Mouse (Mus musculus): Measurements from ENCODE around the gene Tcl1b5. TPM values are rescaled to one million over a fixed set of nuclear protein-coding genes. Genes with fewer than 3 reads are reported as not detected.
"Not testable (repeated sequence)": the region's sequence is repeated elsewhere in the genome, so short reads cannot be mapped to it uniquely, and the experiment has no call there.

Tcl1b5 gene
- polyA plus RNA-seq (2012; rRNA removed), result 0.12 TPM in 1 of 2 replicates, not detected in the other

DNA sequence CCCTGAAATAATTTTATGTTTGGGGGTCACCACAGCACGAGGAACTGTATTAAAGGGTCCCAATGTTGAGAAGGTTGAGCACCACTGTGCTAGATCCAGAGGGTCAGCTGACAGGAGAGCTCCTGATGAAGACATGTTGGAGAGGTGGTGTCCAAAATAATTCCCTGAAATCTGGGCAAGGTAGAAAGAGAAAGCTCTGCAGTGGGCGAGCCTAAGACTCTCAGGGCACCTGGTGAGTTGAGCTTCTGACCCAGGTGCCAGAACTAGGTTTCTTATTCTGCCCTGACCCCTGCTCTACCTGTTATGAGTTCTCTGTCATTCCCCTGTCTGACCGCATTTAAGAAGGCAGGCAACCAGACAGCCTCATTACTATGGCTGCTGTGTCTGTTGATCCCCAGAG is at the start of gene Tcl1b5:
Gene Tcl1b5 (plus strand): TSS at position 301 of the 400 bp plus-strand sequence.
- not testable (repeated sequence) for H3K4me1 ChIP-seq (replicated peaks; ENCODE audit: control insufficient read depth, insufficient read depth, low read length); H3K27ac ChIP-seq (ENCODE audit: control insufficient read depth, insufficient read depth, low read length); H3K36me3 ChIP-seq (ENCODE audit: control insufficient read depth, insufficient read depth, low read length); H3K27me3 ChIP-seq (ENCODE audit: control insufficient read depth, insufficient read depth, low read length); H3K4me3 ChIP-seq (ENCODE audit: control insufficient read depth, insufficient read depth, low read length); DNase-seq
- WGBS, result 82% methylated on average over 3 of the region's 3 CpGs

DNA sequence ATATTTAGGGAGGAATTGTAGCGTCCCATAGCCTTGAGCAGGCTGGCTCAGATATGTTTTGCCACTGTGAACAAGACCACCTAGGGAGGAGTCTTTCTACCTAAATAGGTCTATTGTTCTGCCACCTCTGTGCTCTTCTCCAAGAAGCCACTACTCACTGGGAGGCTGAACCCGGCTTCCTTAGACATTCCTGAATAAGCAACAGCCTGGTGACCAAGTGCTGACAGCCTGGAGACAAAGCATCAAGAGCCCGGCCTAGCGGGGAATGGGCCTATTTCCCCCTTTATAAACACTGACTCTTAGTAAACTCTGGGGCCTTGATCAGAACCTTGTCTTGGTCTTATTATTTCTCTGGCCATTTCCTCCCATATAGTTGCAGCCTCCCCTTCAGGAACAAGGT is 49.6 kb upstream of the Tcl1b5 start:
- no peak overlapping the region for H3K4me3 ChIP-seq (ENCODE audit: control insufficient read depth, insufficient read depth, low read length)
- no peak overlapping the region for H3K27ac ChIP-seq (ENCODE audit: control insufficient read depth, insufficient read depth, low read length)
- TF ChIP-seq CTCF (IDR thresholded peaks at IDR 0.05; ENCODE audit: borderline replicate concordance, control insufficient read depth, extremely low read depth, insufficient read depth, low read length, poor library complexity) (no peak), POLR2A (IDR thresholded peaks at IDR 0.05; ENCODE audit: control insufficient read depth, extremely low read depth, insufficient read depth, low read length, poor library complexity) (no peak)
- H3K36me3 ChIP-seq (ENCODE audit: control insufficient read depth, insufficient read depth, low read length), result no peaks in the 10 kb centered on the region
- no peak for DNase-seq
- WGBS, result 94% methylated on average over 4 of the region's 4 CpGs
- H3K27me3 ChIP-seq (ENCODE audit: control insufficient read depth, insufficient read depth, low read length), result no peaks in the 10 kb centered on the region
- no peaks in the 10 kb centered on the region for H3K4me1 ChIP-seq (replicated peaks; ENCODE audit: control insufficient read depth, insufficient read depth, low read length)

DNA sequence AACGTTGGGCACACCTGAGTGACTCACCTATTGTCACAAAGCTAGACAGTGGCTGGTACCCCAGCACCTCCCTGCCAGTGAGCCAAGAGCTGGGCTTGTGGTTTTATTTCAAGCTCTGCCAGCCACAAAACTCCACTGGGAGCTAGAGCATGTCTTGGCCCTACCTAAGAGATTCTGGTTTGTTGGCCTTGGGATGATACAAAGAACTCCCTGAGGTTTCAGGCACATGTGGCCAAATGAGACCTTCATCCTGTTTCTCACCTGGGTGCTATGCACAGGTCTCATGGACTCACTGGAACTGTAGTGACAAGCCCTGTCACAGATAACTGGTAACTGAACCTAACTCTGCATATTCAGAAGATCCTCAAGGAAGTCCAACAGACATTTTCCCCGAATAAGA is 48.5 kb upstream of the Tcl1b5 start:
- Histone ChIP-seq H3K4me1 (replicated peaks; ENCODE audit: control insufficient read depth, insufficient read depth, low read length) (no peaks in the 10 kb centered on the region), H3K36me3 (ENCODE audit: control insufficient read depth, insufficient read depth, low read length) (no peaks in the 10 kb centered on the region), H3K27ac (ENCODE audit: control insufficient read depth, insufficient read depth, low read length) (no peak overlapping the region), H3K27me3 (ENCODE audit: control insufficient read depth, insufficient read depth, low read length) (no peaks in the 10 kb centered on the region), H3K4me3 (ENCODE audit: control insufficient read depth, insufficient read depth, low read length) (no peak overlapping the region)
- no peak for DNase-seq
- 87% methylated on average over 2 of the region's 2 CpGs for WGBS
- TF ChIP-seq POLR2A (IDR thresholded peaks at IDR 0.05; ENCODE audit: control insufficient read depth, extremely low read depth, insufficient read depth, low read length, poor library complexity) (no peak), CTCF (IDR thresholded peaks at IDR 0.05; ENCODE audit: borderline replicate concordance, control insufficient read depth, extremely low read depth, insufficient read depth, low read length, poor library complexity) (no peak)

DNA sequence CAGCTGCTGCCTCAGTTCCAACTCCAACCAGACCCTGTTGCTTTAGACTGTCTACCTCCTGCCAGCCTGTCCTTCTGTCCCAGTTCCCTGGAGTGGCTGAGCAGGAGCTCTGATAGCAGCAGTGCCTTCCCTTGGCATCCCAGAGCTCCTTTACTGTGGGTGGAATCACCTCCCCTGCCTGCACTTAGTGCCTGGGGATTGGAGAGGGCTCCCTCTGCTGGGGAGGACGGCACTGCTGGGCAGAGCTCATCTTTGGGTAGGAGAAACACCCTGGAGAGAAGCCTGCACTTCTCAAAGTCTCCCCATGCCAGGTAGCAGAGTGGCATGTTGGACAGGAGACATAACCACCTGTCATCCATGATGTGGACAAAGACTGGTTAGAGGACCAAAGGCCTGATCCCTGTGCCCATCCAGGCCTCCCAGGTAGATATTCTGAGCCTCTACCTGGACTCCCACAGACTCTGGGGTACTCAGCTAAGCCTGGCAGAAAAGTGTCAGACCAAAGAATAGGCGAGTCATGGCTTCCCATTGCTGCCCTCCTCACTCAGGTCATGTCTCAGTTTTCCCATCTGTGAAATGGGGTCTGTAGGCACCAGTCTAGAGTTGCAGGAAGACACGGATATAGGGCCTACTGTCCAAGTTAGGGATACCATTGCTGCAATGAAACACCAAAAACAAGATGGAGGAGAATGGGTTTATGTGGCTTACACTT is 46.5 kb upstream of the Tcl1b5 start:
- not testable (repeated sequence) for H3K4me3 ChIP-seq (ENCODE audit: control insufficient read depth, insufficient read depth, low read length); H3K36me3 ChIP-seq (ENCODE audit: control insufficient read depth, insufficient read depth, low read length); H3K27ac ChIP-seq (ENCODE audit: control insufficient read depth, insufficient read depth, low read length); DNase-seq; H3K4me1 ChIP-seq (replicated peaks; ENCODE audit: control insufficient read depth, insufficient read depth, low read length); H3K27me3 ChIP-seq (ENCODE audit: control insufficient read depth, insufficient read depth, low read length)
- WGBS, result 67% methylated on average over 3 of the region's 3 CpGs

DNA sequence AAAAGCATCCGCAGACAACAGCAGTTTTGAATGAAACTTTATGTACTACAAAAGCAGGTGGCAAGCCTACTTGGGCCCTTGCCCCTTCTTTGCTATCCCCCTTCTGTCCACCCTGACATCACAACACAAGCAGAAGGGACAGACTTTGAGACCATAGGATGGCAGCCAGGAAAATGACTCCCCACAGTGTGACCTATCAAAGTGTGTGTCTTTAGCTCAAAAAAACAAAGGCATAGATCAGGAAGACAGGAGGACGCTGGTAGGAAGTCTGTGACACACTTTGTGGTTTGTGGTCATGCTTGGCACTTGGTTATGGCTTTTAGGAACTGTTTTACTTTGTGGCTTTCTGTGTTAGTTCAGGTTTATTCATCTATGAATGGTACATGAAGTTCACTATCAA is 42.0 kb upstream of the Tcl1b5 start:
- not testable (repeated sequence) for DNase-seq; H3K27me3 ChIP-seq (ENCODE audit: control insufficient read depth, insufficient read depth, low read length); H3K4me1 ChIP-seq (replicated peaks; ENCODE audit: control insufficient read depth, insufficient read depth, low read length); H3K27ac ChIP-seq (ENCODE audit: control insufficient read depth, insufficient read depth, low read length); H3K36me3 ChIP-seq (ENCODE audit: control insufficient read depth, insufficient read depth, low read length); H3K4me3 ChIP-seq (ENCODE audit: control insufficient read depth, insufficient read depth, low read length)
- 4% methylated on average over 2 of the region's 2 CpGs for WGBS

DNA sequence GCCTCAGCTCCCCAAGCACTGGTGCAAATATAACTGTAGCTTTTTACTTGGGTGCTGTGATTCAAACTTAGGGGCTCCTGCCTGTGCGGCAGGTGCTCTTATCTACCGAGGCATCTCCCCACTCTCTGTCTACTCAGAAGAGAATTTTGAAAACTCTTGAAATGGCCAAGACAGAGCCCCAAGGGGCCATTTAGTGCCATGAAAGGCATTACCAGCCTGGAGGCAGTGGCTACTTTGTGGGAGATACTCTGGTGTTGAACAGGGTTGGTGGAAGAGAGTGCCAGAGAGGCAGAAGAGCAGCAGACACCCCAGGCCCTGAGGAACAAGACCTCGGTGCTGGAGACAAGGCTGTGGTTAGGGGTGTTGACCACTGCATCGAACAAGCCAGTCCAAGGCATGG is 41.3 kb upstream of the Tcl1b5 start:
- not testable (repeated sequence) for H3K27me3 ChIP-seq (ENCODE audit: control insufficient read depth, insufficient read depth, low read length); H3K27ac ChIP-seq (ENCODE audit: control insufficient read depth, insufficient read depth, low read length); H3K36me3 ChIP-seq (ENCODE audit: control insufficient read depth, insufficient read depth, low read length); H3K4me3 ChIP-seq (ENCODE audit: control insufficient read depth, insufficient read depth, low read length); DNase-seq; H3K4me1 ChIP-seq (replicated peaks; ENCODE audit: control insufficient read depth, insufficient read depth, low read length)
- WGBS, result 7% methylated on average over 4 of the region's 4 CpGs

DNA sequence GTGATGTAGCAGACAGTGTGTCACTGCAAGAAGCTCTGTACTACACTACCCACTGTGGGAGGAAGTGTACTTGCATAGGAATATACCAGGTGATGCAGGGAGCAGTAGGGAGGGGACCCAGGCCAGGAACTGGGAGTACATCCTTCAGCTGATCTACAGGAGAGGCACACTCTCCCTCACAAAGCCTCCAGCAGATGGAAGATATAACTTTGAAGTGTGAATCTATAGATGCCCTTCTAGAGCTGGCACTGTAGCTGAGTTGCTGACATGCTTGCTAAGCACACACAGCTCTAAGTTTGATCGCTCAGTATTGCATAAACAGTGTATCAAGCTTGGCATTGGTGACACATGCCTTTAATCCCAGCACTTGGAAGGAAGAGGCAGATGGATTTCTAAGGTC is 38.4 kb upstream of the Tcl1b5 start:
- H3K27me3 ChIP-seq (ENCODE audit: control insufficient read depth, insufficient read depth, low read length); DNase-seq; H3K4me3 ChIP-seq (ENCODE audit: control insufficient read depth, insufficient read depth, low read length); H3K36me3 ChIP-seq (ENCODE audit: control insufficient read depth, insufficient read depth, low read length); H3K27ac ChIP-seq (ENCODE audit: control insufficient read depth, insufficient read depth, low read length); H3K4me1 ChIP-seq (replicated peaks; ENCODE audit: control insufficient read depth, insufficient read depth, low read length): not testable (repeated sequence)
- 90% methylated on average over 1 of the region's 1 CpGs for WGBS

DNA sequence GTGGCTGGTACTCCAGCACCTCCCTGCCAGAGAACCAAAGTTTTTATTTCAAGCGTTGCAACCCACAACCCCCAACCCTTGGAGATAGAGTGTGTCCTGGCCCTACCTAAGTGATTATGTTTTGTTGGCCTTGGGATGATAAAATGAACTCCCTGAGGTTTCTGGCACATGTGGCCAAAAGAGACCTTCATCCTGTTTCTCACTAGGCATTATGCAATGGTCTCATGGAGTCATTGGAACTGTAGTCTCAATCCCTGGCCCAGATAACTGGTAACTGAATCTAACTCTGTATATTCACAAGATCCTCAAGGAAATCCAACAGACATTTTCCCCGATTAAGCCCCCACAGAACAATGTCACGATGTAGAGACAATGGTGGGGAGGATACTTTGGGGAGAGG is 33.0 kb upstream of the Tcl1b5 start:
- TF ChIP-seq CTCF (IDR thresholded peaks at IDR 0.05; ENCODE audit: borderline replicate concordance, control insufficient read depth, extremely low read depth, insufficient read depth, low read length, poor library complexity) (no peak), POLR2A (IDR thresholded peaks at IDR 0.05; ENCODE audit: control insufficient read depth, extremely low read depth, insufficient read depth, low read length, poor library complexity) (no peak)
- H3K4me1 ChIP-seq (replicated peaks; ENCODE audit: control insufficient read depth, insufficient read depth, low read length), result no peaks in the 10 kb centered on the region
- H3K27ac ChIP-seq (ENCODE audit: control insufficient read depth, insufficient read depth, low read length), result no peak overlapping the region
- WGBS, result 95% methylated on average over 3 of the region's 3 CpGs
- H3K36me3 ChIP-seq (ENCODE audit: control insufficient read depth, insufficient read depth, low read length), result no peaks in the 10 kb centered on the region
- no peaks in the 10 kb centered on the region for H3K27me3 ChIP-seq (ENCODE audit: control insufficient read depth, insufficient read depth, low read length)
- H3K4me3 ChIP-seq (ENCODE audit: control insufficient read depth, insufficient read depth, low read length), result no peak overlapping the region
- DNase-seq, result no peak

DNA sequence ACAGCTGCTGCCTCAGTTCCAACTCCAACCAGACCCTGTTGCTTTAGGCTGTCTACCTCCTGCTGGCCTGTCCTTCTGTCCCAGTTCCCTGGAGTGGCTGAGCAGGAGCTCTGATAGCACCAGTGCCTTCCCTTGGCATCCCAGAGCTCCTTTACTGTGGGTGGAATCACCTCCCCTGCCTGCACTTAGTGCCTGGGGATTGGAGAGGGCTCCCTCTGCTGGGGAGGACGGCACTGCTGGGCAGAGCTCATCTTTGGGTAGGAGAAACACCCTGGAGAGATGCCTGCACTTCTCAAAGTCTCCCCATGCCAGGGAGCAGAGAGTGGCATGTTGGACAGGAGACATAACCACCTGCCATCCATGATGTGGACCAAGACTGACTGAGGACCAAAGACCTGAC is 31.2 kb upstream of the Tcl1b5 start:
- H3K4me1 ChIP-seq (replicated peaks; ENCODE audit: control insufficient read depth, insufficient read depth, low read length), result not testable (repeated sequence)
- 10% methylated on average over 1 of the region's 1 CpGs for WGBS

More for the DNA sequence above, 31.2 kb upstream of the Tcl1b5 start:
- not testable (repeated sequence) for H3K27ac ChIP-seq (ENCODE audit: control insufficient read depth, insufficient read depth, low read length); H3K4me3 ChIP-seq (ENCODE audit: control insufficient read depth, insufficient read depth, low read length); H3K36me3 ChIP-seq (ENCODE audit: control insufficient read depth, insufficient read depth, low read length); H3K27me3 ChIP-seq (ENCODE audit: control insufficient read depth, insufficient read depth, low read length); DNase-seq

Data from thymus, adult 2 months (tissue).